Mouse (Mus musculus): ENCODE measurements around the gene Acsm1. TPM values are rescaled to one million over a fixed set of nuclear protein-coding genes. Genes with fewer than 3 reads are reported as not detected.

Acsm1 gene
- polyA plus RNA-seq (2012; rRNA removed), result not detected in 2 replicates

DNA sequence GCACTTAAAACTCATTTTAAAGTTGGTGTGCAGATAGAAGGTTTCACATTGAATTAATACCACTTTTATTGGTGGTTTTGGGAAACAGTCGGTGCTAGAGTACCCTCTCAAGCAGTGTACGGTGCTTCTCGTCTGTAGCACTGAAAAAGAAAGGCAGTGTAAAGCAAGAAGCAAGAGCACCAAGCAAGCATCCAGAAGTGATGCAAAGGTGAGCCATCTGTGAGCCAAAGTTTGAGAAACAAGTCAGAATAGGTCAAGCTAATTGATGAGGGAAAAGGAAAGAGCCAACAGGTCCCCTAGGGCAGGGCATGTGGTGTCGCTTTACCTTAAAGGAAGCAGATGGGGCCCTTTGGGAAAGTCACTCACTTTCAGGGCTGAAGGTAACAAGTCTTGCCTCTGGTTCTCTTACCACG lies at the start of gene Acsm1:
Gene Acsm1 (plus strand): TSS at position 363 of the 413 bp plus-strand sequence.
- no peak for TF ChIP-seq POLR2A (IDR thresholded peaks at IDR 0.05; ENCODE audit: borderline replicate concordance, extremely low read depth, insufficient read depth, insufficient read length, poor library complexity, severe bottlenecking)
- no peak for TF ChIP-seq CTCF (IDR thresholded peaks at IDR 0.05; ENCODE audit: borderline replicate concordance, extremely low read depth, insufficient read depth, insufficient read length)
- no peak for DNase-seq (ENCODE audit: low read depth)

DNA sequence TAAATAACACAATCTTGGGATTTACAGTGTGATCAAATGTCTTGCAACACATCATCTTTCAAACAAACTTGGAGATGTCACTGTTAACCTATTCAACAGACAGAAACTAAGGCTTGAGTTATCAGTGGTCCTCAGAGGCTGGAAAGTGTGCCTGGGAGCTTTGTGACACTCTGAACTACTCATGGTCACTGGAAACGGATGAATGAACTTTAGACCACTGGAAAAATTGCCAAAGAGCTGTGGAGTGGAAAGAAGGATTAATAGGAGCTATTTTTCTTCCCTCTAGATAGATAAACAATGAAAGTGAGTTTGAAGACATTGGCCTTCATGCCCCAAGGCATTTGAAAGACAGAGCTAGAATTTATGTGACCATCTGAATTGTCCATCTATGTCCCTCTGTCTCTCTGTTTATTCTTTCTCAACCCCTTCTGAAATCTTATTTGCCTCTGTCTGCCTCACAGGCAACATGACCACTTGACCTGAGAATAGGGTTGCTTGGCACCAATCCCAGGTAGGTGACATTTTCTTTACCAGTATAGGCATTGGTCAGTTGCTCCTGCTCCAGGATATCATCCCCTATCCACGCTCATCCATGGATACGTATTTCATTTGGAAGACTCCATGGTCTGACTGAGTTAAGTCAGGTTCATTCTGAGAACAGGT lies 46.9 kb upstream of the Acsm1 start:
- DNase-seq (ENCODE audit: low read depth), result no peak
- TF ChIP-seq CTCF (IDR thresholded peaks at IDR 0.05; ENCODE audit: borderline replicate concordance, extremely low read depth, insufficient read depth, insufficient read length) (no peak), POLR2A (IDR thresholded peaks at IDR 0.05; ENCODE audit: borderline replicate concordance, extremely low read depth, insufficient read depth, insufficient read length, poor library complexity, severe bottlenecking) (no peak)

DNA sequence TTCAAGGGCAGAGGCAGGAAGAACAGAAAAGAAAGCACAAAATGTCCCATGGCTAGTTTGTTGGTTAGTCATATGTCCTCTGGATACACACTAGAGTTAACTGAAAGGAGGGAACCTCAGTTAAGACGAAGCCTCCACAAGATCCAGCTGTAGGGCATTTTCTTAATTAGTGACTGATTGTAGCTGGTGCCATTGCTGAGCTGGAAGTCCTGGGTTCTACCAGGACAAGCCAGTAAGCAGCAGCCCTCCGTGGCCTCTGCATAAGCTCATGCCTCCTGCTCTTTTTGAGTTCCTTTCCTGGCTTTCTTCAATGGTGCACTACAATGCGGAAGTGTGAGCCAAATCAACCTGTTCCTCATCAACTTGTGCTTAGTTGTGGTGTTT lies 46.4 kb upstream of the Acsm1 start:
- TF ChIP-seq POLR2A (IDR thresholded peaks at IDR 0.05; ENCODE audit: borderline replicate concordance, extremely low read depth, insufficient read depth, insufficient read length, poor library complexity, severe bottlenecking) (no peak), CTCF (IDR thresholded peaks at IDR 0.05; ENCODE audit: borderline replicate concordance, extremely low read depth, insufficient read depth, insufficient read length) (no peak)
- DNase-seq (ENCODE audit: low read depth), result no peak

DNA sequence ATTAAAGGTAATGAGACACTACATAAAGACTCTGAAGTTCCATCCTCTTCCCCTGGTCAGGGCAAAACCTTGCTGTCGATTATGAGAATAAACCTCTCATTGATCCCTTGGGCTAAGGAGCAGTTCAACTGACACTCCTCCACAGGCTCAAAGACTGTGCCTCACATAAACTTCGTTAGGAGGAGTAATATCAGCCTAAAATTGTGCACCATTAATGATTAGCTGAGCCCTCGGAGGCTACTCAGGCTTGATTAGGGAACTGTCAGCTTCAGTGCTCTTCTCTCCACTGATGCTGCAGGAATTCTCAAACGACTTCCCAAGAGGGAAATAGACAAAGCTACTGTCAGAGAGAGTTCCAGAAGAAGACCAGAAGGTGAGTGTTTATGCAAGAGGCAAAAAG lies 45.4 kb upstream of the Acsm1 start:
- DNase-seq (ENCODE audit: low read depth), result no peak
- TF ChIP-seq POLR2A (IDR thresholded peaks at IDR 0.05; ENCODE audit: borderline replicate concordance, extremely low read depth, insufficient read depth, insufficient read length, poor library complexity, severe bottlenecking) (no peak), CTCF (IDR thresholded peaks at IDR 0.05; ENCODE audit: borderline replicate concordance, extremely low read depth, insufficient read depth, insufficient read length) (no peak)

DNA sequence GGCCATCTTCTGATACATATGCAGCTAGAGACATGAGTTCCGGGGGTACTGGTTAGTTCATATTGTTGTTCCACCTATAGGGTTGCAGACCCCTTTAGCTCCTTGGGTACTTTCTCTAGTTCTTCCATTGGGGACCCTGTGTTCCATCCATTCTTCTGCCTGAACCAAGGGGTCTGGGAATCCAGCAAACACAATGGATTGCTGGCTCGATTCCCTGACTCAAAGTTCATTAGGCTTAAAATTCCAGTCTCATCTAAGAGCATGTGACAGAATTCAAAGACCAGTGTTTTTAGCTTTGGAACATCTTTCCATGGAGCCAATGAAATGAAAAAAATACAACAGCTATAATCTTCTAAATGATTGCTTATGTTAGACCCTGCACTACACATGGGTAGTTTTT lies 44.4 kb upstream of the Acsm1 start:
- peak; percentile 0 for DNase-seq (ENCODE audit: low read depth)

DNA sequence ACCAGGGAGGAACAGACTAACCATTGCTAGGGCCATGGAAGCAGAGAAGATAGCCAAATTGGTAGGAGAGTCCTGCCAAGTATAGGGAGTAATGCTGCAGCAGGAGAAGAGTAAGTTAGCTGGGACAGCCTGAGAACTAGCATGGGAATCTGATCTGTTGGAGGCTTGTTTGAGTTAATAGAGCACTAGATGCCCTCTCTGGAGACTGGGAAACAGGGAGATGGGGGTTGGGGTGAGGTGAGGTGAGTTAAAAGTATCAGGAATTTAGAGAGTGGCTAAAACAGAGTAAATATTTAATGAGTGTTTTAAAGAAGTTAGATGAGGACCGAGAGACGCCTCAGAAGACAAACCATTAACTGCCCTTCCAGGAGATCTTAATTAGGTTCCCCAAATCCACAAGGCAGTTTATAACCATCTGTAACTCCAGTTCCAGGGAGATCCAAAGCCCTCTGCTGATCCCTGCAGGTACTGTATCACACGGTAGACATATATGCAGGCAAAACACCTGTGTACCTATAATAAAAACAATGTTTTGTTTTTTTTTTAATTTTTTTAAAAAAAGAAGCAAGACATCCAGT lies 12.2 kb upstream of the Acsm1 start:
- no peak for DNase-seq (ENCODE audit: low read depth)
- TF ChIP-seq POLR2A (IDR thresholded peaks at IDR 0.05; ENCODE audit: borderline replicate concordance, extremely low read depth, insufficient read depth, insufficient read length, poor library complexity, severe bottlenecking) (no peak), CTCF (IDR thresholded peaks at IDR 0.05; ENCODE audit: borderline replicate concordance, extremely low read depth, insufficient read depth, insufficient read length) (no peak)

DNA sequence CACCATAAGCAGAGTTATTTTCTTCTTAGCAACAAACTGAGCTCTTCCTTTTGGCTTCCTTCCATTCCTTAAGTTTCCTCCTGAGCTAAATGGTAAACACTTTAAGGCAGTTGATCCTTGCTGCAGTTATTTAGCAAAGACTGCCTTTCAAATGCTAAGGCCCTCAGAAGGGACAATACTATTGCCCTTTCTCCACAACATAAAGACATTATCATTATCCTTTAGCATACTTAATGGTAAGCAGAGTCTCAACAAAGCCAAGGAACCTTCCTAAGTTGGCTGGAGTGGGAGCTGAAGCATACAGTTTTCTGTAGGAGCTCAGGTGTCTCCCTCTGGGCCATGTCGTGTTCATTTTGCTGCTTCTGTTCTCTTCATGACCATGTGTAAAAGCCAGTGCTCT lies 11.5 kb upstream of the Acsm1 start:
- DNase-seq (ENCODE audit: low read depth), result no peak
- no peak for TF ChIP-seq POLR2A (IDR thresholded peaks at IDR 0.05; ENCODE audit: borderline replicate concordance, extremely low read depth, insufficient read depth, insufficient read length, poor library complexity, severe bottlenecking)
- TF ChIP-seq CTCF (IDR thresholded peaks at IDR 0.05; ENCODE audit: borderline replicate concordance, extremely low read depth, insufficient read depth, insufficient read length), result no peak

DNA sequence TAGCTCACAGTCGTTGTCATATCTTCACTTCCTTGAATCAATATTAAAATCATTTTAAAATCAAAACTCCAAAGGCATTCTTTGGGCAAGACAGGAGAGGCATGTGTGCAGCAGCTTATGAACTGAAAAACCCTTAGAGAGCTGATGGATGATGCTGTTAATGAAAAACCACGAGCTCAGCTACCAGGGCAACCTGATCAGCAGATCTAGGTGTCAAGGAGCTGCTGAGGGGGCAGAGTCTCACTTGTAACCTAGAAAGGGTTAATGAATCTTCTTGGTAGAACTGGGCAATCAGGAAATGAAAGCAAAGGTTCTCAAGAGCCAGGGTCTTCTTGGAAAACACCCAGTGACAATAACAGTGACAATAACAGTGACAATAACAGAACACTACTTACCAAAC lies 10.3 kb upstream of the Acsm1 start:
- no peak for DNase-seq (ENCODE audit: low read depth)
- TF ChIP-seq POLR2A (IDR thresholded peaks at IDR 0.05; ENCODE audit: borderline replicate concordance, extremely low read depth, insufficient read depth, insufficient read length, poor library complexity, severe bottlenecking), result no peak
- no peak for TF ChIP-seq CTCF (IDR thresholded peaks at IDR 0.05; ENCODE audit: borderline replicate concordance, extremely low read depth, insufficient read depth, insufficient read length)

DNA sequence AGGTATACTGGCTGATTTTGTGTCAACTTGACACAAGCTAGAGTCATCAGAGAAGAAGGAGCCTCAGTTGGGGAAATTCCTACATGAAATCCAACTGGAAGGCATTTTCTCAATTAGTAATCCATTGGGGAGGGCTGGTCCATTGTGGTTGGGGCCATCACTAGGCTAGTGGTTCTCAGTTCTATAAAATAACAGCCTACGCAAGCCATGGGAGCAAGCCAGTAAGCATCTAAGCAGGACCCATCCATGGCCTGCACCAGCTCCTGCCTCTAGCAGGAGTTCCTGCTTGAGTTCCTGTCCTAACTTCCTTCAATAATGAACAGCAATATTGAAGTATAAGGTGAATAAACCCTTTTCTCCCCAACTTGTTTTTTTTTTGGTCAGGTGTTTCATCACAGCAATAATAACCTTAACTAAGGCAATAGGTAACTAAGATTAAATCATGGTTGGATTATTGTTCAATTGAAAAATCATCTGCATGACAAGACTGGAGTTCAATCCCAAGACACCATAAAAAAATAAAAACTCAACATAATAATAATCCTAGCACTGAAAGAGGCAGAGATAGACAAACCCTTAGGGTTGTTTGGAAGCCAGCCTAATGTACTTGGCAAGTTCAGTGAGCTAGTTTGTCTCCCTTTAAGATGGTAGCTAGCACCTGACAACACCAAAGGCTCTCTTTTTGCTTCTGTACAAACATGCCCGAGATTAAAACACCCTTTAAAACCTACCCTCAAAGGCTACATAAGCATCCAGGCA lies 5.5 kb upstream of the Acsm1 start:
- no peak for DNase-seq (ENCODE audit: low read depth)
- TF ChIP-seq POLR2A (IDR thresholded peaks at IDR 0.05; ENCODE audit: borderline replicate concordance, extremely low read depth, insufficient read depth, insufficient read length, poor library complexity, severe bottlenecking) (no peak), CTCF (IDR thresholded peaks at IDR 0.05; ENCODE audit: borderline replicate concordance, extremely low read depth, insufficient read depth, insufficient read length) (no peak)

DNA sequence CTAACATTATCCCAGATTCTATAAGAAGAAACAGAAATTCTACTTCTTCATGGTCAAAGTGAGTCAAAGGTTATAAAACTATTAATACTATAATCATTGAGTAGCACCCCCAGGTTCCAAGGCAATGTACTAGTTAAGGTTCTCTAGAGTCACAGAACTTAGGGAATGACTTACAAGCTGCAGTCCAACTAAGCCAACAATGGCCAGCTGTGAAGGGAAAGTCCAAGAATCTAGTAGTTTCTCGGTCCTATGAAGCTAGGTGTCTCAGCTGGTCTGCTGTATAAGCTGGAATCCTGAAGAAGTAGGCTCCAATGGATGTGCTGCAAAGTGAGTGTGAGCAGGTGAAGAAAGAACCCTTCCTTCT lies 4.9 kb upstream of the Acsm1 start:
- TF ChIP-seq POLR2A (IDR thresholded peaks at IDR 0.05; ENCODE audit: borderline replicate concordance, extremely low read depth, insufficient read depth, insufficient read length, poor library complexity, severe bottlenecking) (no peak), CTCF (IDR thresholded peaks at IDR 0.05; ENCODE audit: borderline replicate concordance, extremely low read depth, insufficient read depth, insufficient read length) (no peak)
- DNase-seq (ENCODE audit: low read depth), result no peak

DNA sequence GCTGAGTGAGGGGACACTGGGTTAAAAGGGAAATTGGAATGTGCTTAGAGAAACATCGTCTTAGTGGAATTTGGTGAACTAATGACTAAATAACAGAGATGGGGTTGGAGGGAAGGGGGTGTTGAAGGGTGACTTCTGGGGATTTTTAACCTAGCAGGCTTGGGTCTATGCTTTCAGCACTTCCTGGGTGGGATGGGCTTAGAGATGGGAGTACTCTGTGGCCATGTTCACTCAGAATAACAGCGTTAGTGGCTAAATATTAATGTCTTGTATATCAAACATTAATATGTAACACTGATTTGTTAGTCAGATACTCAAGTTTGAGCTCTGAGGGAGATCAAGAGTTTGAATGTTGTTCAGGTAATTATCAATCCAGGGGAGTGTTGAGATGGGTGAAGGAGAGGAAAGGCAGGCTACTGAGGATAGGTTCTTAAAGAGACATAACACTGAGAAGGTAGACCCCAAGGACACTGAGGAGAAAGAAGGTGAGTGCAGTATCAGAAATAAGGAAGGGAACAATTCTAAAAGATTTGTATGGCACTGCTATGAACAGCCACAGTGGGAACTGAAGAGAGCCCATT lies 1.8 kb upstream of the Acsm1 start:
- TF ChIP-seq CTCF (IDR thresholded peaks at IDR 0.05; ENCODE audit: borderline replicate concordance, extremely low read depth, insufficient read depth, insufficient read length), result no peak
- TF ChIP-seq POLR2A (IDR thresholded peaks at IDR 0.05; ENCODE audit: borderline replicate concordance, extremely low read depth, insufficient read depth, insufficient read length, poor library complexity, severe bottlenecking), result no peak

More for the DNA sequence above, 1.8 kb upstream of the Acsm1 start:
- DNase-seq (ENCODE audit: low read depth), result no peak
